Mouse (Mus musculus) gastrocnemius, postnatal 36 days (tissue): ENCODE results near the gene Grip2. TPM values are rescaled to one million over a fixed set of nuclear protein-coding genes. Genes with fewer than 3 reads are reported as not detected.

Source experiments
- total RNA-seq, 2 experiments: library from RNA; stranded (reverse); gene quantifications; 2 replicates each; pipeline ENCODE4 v1.2.3; 2021

The Grip2 gene
- total RNA-seq, 2 experiments from 2014 or later, result 2.4 to 3.3 TPM

Other genes with a start within 250 kb of the Grip2 start
- gene Slc6a6, start 143.2 kb downstream of the Grip2 start, total RNA-seq, result 10 to 100 TPM; 66.3 to 70.0 TPM
- 1 to 10 TPM; 7.2 to 8.2 TPM for gene Ccdc174, start 50.8 kb upstream of the Grip2 start, total RNA-seq
- 1 to 10 TPM in 1 of 2 experiments, under 1 TPM in 1; 0.81 to 1.1 TPM for gene 4930590J08Rik, start 75.6 kb upstream of the Grip2 start, total RNA-seq
- 10 to 100 TPM in 1 of 2 experiments, 1 to 10 TPM in 1; 6.8 to 10.3 TPM for gene Fgd5, start 151.6 kb upstream of the Grip2 start, total RNA-seq